Mouse (Mus musculus) kidney, adult 2 months (tissue): Measurements from ENCODE around the gene Cdh18. TPM values are rescaled to one million over a fixed set of nuclear protein-coding genes. Genes with fewer than 3 reads are reported as not detected.
"Not testable (repeated sequence)": the region's sequence is repeated elsewhere in the genome, so short reads cannot be mapped to it uniquely, and the experiment has no call there.

Experiments used
- DNase-seq: peaks from one replicate; pipeline ENCODE4 v3.0.0; 2021
- H3K27ac ChIP-seq: fragments of 200-500 bp; 2 replicates; pipeline ENCODE4 v1.5.1; 2012; ENCODE audit warnings: low read depth, low read length, control low read depth, inconsistent platforms; ENCODE audit not compliant: insufficient read depth
- H3K27me3 ChIP-seq: fragments of 200-500 bp; replicated peaks from 2 replicates; pipeline ENCODE4 v1.6.1; 2012; ENCODE audit warnings: mild to moderate bottlenecking, moderate library complexity, low read length, inconsistent platforms; ENCODE audit not compliant: control insufficient read depth, insufficient read depth
- H3K36me3 ChIP-seq: fragments of 200-500 bp; 2 replicates; pipeline ENCODE4 v1.6.1; 2012; ENCODE audit warnings: mild to moderate bottlenecking, moderate library complexity, low read length, inconsistent platforms; ENCODE audit not compliant: control insufficient read depth, insufficient read depth
- H3K4me1 ChIP-seq: fragments of 200-500 bp; 2 replicates; pipeline ENCODE4 v1.6.1; 2011; ENCODE audit warnings: low read length; ENCODE audit not compliant: control insufficient read depth, insufficient read depth
- H3K4me3 ChIP-seq: fragments of 200-500 bp; 2 replicates; pipeline ENCODE4 v1.5.1; 2011; ENCODE audit warnings: mild to moderate bottlenecking, low read depth, low read length, control low read depth; ENCODE audit not compliant: insufficient read depth
- CTCF ChIP-seq: fragments of 200-500 bp; conservative IDR thresholded peaks from 2 replicates; pipeline ENCODE4 v1.5.1; 2011; ENCODE audit warnings: low read depth, mild to moderate bottlenecking, control low read depth, low read length, moderate library complexity, mixed read lengths; ENCODE audit not compliant: insufficient read depth, insufficient read length
- POLR2A ChIP-seq: fragments of 200-500 bp; IDR thresholded peaks from one replicate; pipeline ENCODE4 v1.6.1; 2011; ENCODE audit warnings: low read depth, low read length, control low read depth
- WGBS: fragments of 180-500 bp; shearing (Covaris S2); methylation state at CpG from one replicate; pipeline ENCODE4 v1.1.7; 2018; 5-methylcytosine and 5-hydroxymethylcytosine counted together
- polyA plus RNA-seq: library from polyadenylated mRNA; depleted of rRNA; stranded (reverse); fragments of >200 nt; gene quantifications from 2 replicates; pipeline ENCODE4 v1.2.3, GENCODE M21; 2012

The Cdh18 gene
- polyA plus RNA-seq, 1 experiment = not detected

DNA sequence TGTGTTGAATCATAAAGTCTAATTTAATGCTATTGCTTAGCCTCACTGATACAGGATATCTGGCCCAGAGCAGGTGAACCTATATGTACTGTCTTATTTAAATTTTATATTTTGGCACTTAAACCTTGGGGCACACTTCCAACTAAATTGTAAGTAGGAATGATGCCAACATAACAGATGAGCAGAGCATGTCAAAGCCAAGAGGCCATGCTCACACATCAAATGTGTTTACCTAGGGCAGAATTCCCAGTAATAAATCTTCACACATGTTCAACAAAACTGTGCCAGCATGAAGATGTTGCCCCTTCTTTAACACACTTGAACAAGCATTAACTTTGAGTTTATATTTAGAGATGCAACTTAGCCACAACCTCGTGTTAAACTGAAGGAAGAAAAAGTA lies 177.8 kb downstream of the Cdh18 start:
- 30% methylated on average over 1 of the region's 1 CpGs for WGBS
- Histone ChIP-seq H3K4me3 (no peak overlapping the region), H3K27ac (no peak overlapping the region), H3K27me3 (no peaks in the 10 kb centered on the region), H3K36me3 (no peaks in the 10 kb centered on the region), H3K4me1 (no peaks in the 10 kb centered on the region)
- TF ChIP-seq CTCF (no peak), POLR2A (no peak)
- no peak for DNase-seq

GRCm38 (mm10) chr15:22733039-22733438 lies 184.2 kb downstream of the Cdh18 start:
- no peaks in the 10 kb centered on the region for H3K27me3 ChIP-seq
- no peaks in the 10 kb centered on the region for H3K4me1 ChIP-seq
- no peaks in the 10 kb centered on the region for H3K36me3 ChIP-seq
- TF ChIP-seq POLR2A (no peak), CTCF (no peak)
- no peak for DNase-seq
- no peak overlapping the region for H3K4me3 ChIP-seq
- no peak overlapping the region for H3K27ac ChIP-seq

DNA sequence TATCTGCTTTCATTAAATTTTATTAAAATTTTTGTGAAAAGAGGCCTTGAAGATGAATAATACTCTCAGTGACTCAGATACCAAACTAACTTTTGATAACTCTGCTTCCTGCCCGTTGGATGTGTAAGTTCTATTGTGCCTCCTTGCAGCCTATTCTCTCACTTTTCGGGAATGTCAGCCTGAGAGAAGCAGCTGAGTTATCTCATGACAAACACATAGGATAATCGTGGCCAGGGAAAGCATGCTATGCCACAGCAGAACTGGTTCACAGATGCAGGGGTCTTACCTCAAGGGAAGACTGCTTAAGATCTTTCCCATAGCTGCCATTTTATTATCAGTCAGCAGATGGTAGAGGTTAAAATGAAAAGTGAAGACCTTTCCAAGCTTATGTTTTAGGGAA lies 187.3 kb downstream of the Cdh18 start:
- no peaks in the 10 kb centered on the region for H3K4me1 ChIP-seq
- H3K27ac ChIP-seq = no peak overlapping the region
- no peak overlapping the region for H3K4me3 ChIP-seq
- WGBS = 63% methylated on average over 3 of the region's 3 CpGs
- TF ChIP-seq CTCF = no peak
- TF ChIP-seq POLR2A = no peak
- DNase-seq = no peak
- H3K36me3 ChIP-seq = no peaks in the 10 kb centered on the region
- no peaks in the 10 kb centered on the region for H3K27me3 ChIP-seq

DNA sequence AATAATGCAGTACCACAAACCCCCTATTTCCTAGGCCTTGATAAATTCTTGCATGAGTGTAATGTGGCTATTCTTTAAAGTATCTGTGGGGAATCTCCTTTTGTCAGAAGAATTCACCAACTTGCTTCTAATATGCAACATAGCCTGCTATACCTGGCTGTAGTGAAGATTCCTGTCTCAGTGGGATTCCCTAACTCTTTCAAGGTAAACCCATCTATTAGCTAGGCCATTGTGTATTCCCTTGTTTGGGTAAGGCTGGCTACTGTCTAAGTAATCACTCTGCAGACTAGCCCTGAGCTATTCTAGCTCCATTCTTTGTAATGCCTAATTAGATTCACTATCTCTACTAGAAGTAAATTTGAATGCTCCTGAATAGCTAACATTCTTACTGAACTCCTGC lies 212.4 kb downstream of the Cdh18 start:
- H3K27me3 ChIP-seq, DNase-seq, H3K4me3 ChIP-seq, H3K36me3 ChIP-seq, H3K4me1 ChIP-seq, H3K27ac ChIP-seq: not testable (repeated sequence)

DNA sequence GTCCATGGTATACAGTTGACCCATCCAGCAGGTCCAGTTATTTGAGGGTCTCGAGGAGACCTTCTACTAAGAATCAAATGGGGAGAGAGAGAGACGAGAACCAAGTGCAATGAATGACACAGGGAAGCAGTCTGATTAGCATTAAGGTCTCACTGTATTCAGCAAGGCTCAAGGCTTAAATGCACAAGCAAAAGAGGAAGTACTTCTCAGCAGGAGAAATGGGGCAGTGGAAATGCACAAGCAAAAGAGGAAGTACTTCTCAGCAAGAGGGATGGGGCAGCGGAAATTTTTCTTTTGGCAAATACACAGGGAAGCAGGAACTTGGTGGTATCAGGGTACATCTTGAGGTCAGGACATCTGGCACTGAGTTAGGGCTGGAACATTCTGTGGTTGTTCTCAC lies 217.8 kb downstream of the Cdh18 start:
- H3K36me3 ChIP-seq, H3K4me1 ChIP-seq, H3K4me3 ChIP-seq, H3K27ac ChIP-seq, H3K27me3 ChIP-seq, DNase-seq: not testable (repeated sequence)
- 91% methylated on average over 3 of the region's 3 CpGs for WGBS

DNA sequence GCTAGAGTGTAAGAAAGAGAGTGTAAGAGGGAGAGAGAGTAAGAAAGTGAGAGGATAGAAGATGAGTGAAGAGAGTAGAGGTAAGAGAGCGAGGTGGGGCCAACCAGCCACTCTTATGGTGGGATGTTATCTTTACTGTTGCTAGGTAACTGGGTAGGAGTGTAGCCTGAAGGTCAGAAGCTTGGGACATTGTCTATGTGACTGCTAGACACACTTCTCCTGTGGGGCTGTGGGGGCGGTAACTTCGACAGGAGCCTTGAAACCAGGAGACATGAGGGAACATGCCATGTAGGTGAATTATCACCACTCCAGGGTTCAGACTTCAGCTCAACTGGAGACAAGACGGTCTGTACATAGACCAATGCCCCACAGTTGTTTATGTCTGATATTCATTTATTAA lies 227.5 kb downstream of the Cdh18 start:
- Histone ChIP-seq H3K27me3 (no peaks in the 10 kb centered on the region), H3K4me3 (no peak overlapping the region), H3K27ac (no peak overlapping the region), H3K36me3 (no peaks in the 10 kb centered on the region), H3K4me1 (no peaks in the 10 kb centered on the region)
- TF ChIP-seq CTCF (no peak), POLR2A (no peak)
- 78% methylated on average over 4 of the region's 4 CpGs for WGBS
- no peak for DNase-seq

- Histone ChIP-seq H3K27ac (no peak overlapping the region), H3K4me3 (no peak overlapping the region), H3K27me3 (no peaks in the 10 kb centered on the region), H3K4me1 (no peaks in the 10 kb centered on the region; the same call in 1 of the 2 replicates), H3K36me3 (no peaks in the 10 kb centered on the region)
- TF ChIP-seq CTCF (no peak), POLR2A (no peak)
- no peak for DNase-seq
- 71% methylated on average over 6 of the region's 6 CpGs for WGBS
Measured at GRCm38 (mm10) chr15:22789696-22790095, 240.9 kb downstream of the Cdh18 start.

DNA sequence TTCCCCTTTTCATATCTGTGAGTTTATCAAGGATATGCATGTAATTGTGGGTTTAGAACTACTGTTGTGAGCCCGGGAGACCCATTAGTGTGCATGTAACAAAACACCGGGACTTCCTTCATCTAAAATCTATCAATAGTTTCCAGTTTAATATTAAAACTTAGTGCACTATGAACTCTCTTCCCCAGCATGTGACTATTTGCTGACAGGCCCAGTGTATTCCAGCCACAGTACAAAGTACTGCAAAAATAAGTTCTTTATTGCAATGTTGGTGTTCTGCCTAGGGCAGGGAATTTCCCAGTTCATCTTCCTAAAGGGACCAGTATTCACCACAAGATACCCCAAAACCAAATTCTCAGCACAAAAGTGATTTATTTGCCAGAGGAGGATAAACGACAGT lies 243.0 kb downstream of the Cdh18 start:
- Histone ChIP-seq H3K4me3 (no peak overlapping the region), H3K27me3 (no peaks in the 10 kb centered on the region), H3K27ac (peak overlapping the region; percentile 80), H3K4me1 (no peaks in the 10 kb centered on the region; the same call in 1 of the 2 replicates), H3K36me3 (no peaks in the 10 kb centered on the region)
- DNase-seq = peak; percentile 27
- TF ChIP-seq POLR2A (no peak), CTCF (no peak)
- WGBS = 51% methylated on average over 3 of the region's 3 CpGs
